Mouse (Mus musculus): ENCODE results near the gene Gm17545. TPM values are rescaled to one million over a fixed set of nuclear protein-coding genes. Genes with fewer than 3 reads are reported as not detected.
A peak's percentile ranks its signal among the peaks of the same experiment; 100 is the strongest.

Gene Gm17545
- total RNA-seq, 2 experiments from 2014 or later, result not detected

DNA sequence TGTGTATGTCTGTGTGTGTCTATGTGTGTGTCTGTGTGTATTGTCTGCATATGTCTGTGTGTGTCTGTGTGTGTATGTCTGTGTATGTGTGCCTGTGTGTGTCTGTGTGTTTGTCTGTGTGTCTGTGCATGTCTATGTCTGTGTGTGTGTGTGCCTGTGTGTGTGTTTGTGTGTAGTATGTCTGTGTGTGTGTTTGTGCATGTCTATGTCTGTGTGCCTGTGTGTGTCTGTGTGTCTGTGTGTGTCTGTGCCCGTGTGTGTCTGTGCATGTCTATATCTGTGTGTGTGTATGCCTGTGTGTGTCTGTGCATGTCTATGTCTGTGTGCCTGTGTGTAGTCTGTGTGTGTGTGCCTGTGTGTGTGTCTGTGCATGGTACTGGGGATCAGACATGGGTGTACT is 9.0 kb upstream of the Gm17545 start:
- DNase-seq, result no peak

- DNase-seq, result no peak
These were observed 6.9 kb upstream of the Gm17545 start for GRCm38 (mm10) chr9:22447213-22447612.

DNA sequence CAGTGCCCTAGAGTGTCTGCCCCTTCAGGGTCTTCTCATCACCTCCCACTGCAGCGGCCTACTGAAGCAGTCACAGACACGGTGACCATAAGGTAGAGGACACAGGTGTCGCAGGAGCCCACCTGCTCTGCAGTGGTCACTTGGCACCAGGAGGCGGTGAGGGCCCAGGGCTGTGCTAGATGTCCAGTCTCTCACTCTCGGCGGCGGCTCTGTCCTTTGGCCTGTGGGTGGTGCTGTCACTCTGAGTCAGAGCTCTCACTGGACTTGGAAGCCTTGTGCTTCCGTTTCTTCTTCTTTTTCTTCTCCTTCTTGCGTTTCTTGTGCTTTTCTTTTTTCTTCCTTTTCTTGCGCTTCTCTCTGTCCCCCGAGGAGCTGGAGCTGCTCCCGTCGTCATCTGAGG is 5.7 kb upstream of the Gm17545 start:
- no peak for DNase-seq

DNA sequence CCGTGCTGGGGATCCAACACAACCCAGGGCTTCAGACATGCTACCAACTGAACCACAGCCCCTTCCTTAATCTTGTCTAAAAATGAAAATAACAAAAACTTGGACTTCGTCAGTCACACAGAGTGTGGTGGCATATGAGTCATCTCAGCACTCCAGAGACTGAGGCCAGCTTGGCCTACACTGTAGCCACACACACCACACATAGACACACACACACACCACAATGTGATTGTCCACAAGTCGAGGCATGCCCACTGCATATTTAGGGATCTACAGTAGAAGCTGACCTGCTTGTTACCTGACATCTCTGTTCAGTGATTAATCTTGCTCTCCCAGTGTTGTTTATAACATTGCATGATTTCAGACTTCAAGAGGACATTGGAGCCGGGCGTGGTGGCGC is 4.9 kb upstream of the Gm17545 start:
- no peak for DNase-seq

DNA sequence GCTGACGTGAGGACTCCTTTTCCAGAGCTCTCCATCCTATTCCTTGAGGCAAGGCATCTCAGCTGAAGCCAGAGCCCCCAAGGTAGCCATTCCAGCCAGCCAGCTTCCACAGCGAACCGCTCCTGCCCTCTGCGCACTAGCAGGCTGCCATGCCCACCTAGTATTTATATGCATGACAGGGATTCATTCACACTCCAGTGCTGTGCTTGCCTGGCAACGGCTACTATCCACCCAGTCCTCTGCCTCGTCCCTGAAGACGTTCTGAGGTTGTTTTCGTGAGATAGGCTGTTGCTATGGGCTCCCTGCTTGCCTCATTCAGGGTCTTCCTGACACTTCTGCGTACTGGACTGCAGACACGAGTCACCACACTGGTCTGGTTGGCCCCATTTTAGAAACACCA is 1.4 kb upstream of the Gm17545 start:
- DNase-seq, result no peak

GRCm38 (mm10) chr9:22453501-22453924 is 577 bp upstream of the Gm17545 start:
- no peak for DNase-seq

DNA sequence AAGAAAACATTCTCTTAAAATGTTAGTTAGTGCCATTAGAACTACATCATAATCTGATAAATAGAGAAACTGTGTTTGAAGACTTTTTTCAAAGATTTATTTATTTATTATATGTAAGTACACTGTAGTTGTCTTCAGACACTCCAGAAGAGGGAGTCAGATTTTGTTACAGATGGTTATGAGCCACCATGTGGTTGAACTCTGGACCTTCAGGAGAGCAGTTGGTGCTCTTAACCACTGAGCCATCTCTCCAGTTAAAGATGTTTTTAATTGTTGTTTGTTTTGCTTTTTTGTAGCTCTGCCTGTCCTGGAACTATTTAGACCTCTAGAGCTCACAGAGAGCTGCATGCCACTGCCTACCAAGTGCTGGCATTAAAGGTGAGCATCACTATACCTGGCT is 951 bp downstream of the Gm17545 start:
- DNase-seq, result no peak

GRCm38 (mm10) chr9:22457142-22457835 is 3.2 kb downstream of the Gm17545 start:
- no peak for DNase-seq

- DNase-seq, result peak; percentile 53
These were observed 7.9 kb downstream of the Gm17545 start for GRCm38 (mm10) chr9:22461946-22462345.

DNA sequence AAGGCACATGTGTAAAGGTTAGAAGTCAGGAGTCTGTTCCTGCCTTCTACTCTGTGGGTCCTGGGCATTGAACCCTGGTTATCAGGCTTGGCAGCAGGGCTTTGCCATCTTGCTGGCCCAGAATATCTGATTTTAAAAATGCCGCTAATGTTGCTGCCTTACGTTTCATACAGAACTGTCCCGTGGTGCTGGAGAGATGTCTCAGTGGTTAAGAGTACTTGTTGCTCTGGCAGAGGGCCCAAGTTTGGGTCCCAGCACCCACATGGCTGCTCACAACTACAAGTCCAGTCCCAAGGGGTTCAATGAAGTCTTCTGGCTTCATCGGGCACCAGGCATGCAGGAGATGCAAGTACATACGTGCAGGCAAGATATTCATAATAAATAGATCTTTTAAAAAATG is 12.1 kb downstream of the Gm17545 start:
- no peak for DNase-seq

GRCm38 (mm10) chr9:22467371-22468169 is 13.5 kb downstream of the Gm17545 start:
- DNase-seq, result peak; percentile 42

DNA sequence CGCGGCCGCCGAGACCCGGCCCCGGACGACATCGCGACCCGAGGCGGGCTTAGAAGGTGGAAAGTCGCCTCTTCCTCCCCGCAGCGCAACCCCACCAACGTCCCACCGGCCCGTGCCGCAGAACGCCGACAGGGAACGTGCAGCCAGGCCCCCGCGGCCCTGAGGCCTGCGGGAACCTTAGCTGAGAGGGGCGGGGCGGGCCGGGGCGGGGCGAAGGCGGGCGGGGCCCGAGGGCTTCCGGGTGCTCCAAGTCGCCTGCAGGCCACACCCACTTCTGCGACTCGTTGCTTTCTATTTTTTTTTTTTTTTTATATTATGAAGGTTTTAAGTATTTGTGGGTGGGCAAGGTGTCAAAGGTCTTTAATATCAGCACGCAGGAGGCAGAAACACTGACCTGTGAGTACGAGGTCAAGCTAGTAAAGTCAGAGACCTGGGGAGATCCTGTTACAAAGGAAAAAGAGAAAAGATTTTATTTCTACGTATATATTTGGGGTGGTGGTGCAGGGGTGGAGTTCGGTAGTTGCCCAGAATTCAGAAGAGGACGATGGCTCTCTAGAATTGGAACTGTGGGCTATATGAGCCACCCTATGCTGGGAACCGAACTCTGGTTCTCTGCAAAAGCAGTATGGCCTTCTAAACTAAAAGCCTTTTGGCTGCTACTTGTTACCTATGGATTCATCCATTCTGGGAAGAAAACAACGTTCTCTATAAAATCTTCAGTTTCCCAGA is 14.2 kb downstream of the Gm17545 start:
- peak; percentile 69 for DNase-seq

- no peak for DNase-seq
These were observed 14.8 kb downstream of the Gm17545 start for GRCm38 (mm10) chr9:22468899-22469259.

DNA sequence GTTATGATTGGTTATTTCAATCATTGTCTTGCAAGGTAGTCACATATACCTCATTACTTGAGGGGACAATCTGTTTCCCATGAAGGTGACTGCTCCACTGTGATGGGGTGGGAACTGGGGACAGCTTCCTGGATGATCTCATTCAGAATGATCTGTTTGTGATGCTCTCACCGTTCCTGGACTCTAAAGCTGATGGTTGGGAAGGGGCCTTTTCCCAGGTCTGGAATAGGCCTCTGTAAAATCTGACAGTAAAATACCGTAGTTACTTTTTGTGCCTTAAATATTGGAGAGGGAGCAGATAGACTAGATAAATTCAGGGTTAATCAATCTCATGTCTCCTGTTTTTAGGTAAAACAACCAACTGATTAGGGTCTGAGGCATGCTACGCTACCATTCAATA is 15.6 kb downstream of the Gm17545 start, which contains the start of gene Rp9:
Rp9 (minus strand) TSS at position 101 of the 400 bp plus-strand sequence.
- DNase-seq, result no peak

GRCm38 (mm10) chr9:22475424-22475868 is 21.4 kb downstream of the Gm17545 start, which contains the start of gene Bbs9:
Gene Bbs9, plus strand, starts transcription at chr9:22475715.
- DNase-seq, result peak; percentile 86

DNA sequence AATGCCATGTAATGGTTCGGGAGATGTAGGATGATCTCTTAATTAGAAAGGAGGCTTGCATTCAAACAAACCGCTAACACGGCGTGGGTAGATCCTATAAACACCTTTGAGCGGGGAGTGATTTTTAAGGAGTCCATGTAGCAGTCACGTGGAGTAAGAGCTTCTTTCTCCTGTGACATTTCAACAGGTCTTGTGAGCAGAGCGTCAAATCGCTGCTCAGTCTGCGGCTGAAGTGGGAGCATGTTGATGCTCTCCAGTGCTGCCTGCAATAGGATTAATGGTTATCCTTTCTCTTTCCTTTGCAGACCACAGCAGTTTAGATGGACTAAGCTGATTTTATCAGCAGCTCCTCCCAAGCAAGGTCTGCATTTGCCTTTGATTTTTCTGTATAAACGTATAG is 22.2 kb downstream of the Gm17545 start:
- no peak for DNase-seq

- no peak for DNase-seq
These were observed 24.9 kb downstream of the Gm17545 start for GRCm38 (mm10) chr9:22478946-22479345.

- no peak for DNase-seq
These were observed 29.9 kb downstream of the Gm17545 start for GRCm38 (mm10) chr9:22483866-22484561.

DNA sequence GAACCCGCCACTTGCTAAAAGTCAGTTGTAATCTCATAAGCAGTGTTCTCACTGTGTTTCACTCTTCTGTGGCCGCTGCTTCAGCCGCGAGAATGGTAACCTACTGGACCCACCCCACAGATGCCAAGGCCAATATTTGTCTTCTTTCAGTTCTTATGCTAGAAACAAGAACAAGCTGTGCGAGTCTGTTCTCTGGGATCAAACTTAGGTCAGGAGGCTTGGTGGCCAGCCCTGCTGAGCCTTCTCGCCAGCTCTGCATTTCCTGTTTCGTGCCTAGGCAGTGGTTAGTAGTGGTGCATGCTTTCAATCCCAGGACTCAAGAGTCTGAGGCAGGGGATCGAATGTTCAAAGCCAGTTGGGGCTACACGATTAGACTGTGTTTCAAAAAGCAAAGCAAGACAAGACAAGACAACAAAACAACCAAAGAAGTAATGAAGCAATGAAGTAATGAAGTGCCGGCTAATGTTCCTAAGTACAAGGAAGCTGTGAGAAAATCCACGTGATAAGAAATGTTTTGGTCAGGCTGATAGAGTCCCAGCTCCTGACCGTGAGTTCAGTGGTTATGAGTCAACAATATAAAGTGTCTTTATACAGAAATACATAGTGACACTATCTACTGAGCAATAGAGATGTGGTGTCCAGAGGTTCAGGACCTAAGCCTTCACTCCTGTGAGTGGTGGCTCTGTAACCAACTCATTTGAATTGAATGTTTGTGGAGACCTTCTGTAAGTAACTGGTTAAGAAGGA is 30.6 kb downstream of the Gm17545 start:
- no peak for DNase-seq

- no peak for DNase-seq
These were observed 32.1 kb downstream of the Gm17545 start for GRCm38 (mm10) chr9:22486211-22486610.

DNA sequence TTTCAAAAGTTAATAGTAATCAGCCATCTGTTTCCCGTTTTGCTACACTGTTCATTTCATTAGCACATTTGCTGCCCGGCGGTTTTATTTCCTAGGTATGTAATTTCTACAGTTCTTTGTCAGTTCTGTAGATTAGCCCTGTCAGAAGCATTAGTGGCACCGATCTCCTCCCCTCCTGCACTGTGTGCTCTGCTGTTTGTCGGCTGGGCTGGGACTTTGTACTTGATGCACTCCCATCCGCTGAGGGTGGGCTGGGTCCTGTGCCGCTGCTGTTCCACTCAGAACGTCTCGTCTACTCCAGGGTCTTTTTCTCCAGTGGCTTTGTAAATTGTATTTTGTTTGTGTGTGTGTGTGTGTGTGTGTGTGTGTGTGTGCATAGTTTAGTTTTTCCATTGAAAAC is 34.9 kb downstream of the Gm17545 start:
- no peak for DNase-seq

Measured in gastrocnemius, postnatal 10 days (tissue).